Mouse (Mus musculus): Measurements from ENCODE around the gene Rprd1b.

The Rprd1b gene

DNA sequence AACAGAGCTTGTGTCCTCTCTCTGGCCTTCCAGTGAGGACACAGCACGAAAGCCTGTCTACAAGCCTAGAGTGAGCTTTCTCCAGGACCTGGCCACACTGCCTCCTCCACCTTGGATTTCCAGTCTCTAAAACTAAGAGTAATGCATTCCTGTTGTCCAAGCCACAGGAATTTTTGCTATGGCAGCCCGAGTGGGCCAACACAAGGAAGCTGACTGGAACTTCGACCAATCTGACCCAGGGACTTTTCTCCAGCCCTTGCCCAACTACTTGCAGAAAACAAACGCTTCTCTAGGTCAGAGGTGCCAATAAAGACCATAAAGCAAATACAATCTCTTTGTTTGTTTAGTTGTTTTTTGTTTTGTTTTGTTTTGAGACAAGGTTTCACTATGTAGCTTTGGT lies 61.8 kb downstream of the Rprd1b start:
- DNase-seq = no peak

- no peak for DNase-seq
Observed at GRCm38 (mm10) chr2:158093345-158093744, 65.0 kb downstream of the Rprd1b start.

GRCm38 (mm10) chr2:158094300-158094699 lies 66.0 kb downstream of the Rprd1b start:
- no peak for DNase-seq

GRCm38 (mm10) chr2:158094846-158095245 lies 66.5 kb downstream of the Rprd1b start:
- peak; percentile 73 for DNase-seq

- DNase-seq = no peak
Observed at GRCm38 (mm10) chr2:158097071-158097470, 68.8 kb downstream of the Rprd1b start.

DNA sequence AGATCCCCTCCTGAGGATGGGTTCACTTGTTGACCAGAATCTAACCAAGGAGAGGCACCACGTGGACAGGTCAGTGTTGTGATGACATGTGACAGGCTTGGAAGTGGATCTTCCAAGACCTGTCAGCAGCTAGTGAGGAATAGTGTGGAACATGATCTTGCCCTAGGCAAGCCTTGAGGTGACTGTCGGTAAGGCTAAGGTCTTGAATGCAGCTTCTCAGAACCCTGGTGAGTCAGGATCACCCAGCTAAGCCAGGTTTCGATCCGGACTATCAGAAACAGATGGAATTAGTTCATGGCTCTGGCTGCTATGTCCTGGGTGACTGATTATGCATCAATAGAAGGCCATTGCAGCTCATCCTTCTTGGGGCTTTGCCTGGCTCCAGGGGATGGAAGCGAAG lies 70.4 kb downstream of the Rprd1b start:
- no peak for DNase-seq

GRCm38 (mm10) chr2:158099537-158099936 lies 71.2 kb downstream of the Rprd1b start:
- no peak for DNase-seq

- DNase-seq = no peak
Observed at GRCm38 (mm10) chr2:158101768-158102167, 73.5 kb downstream of the Rprd1b start.

GRCm38 (mm10) chr2:158104966-158105365 lies 76.7 kb downstream of the Rprd1b start:
- no peak for DNase-seq

GRCm38 (mm10) chr2:158105605-158106004 lies 77.3 kb downstream of the Rprd1b start:
- no peak for DNase-seq

GRCm38 (mm10) chr2:158106947-158107587 lies 78.8 kb downstream of the Rprd1b start:
- no peak for DNase-seq

- DNase-seq = no peak
Observed at GRCm38 (mm10) chr2:158109516-158109915, 81.2 kb downstream of the Rprd1b start.

- no peak for DNase-seq
Observed at GRCm38 (mm10) chr2:158113591-158114257, 85.4 kb downstream of the Rprd1b start.

GRCm38 (mm10) chr2:158114931-158115330 lies 86.6 kb downstream of the Rprd1b start:
- no peak for DNase-seq

GRCm38 (mm10) chr2:158115838-158116453 lies 87.6 kb downstream of the Rprd1b start:
- no peak for DNase-seq

DNA sequence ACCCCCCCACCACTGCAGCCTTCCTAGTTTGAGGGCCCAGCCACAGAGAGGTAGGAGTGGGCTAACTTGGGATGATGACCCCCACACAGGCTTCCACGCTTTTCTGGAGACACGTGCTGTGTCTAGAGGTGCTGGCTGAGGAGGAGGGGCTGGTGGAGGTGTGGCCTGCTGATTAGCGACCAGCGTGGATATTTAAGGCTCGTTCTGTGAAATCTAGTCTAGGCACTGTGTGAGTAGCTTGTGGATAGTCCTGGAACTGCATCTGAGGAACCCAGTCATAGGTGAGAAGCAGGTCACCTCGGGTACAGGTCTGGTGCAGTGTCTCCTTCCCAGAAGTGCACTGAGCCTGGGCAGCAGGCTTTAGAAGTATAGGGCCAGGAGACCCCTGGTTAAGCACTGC lies 88.4 kb downstream of the Rprd1b start:
- DNase-seq = no peak

- no peak for DNase-seq
Observed at GRCm38 (mm10) chr2:158119145-158119544, 90.8 kb downstream of the Rprd1b start.

GRCm38 (mm10) chr2:158120211-158120610 lies 91.9 kb downstream of the Rprd1b start:
- DNase-seq = no peak

DNA sequence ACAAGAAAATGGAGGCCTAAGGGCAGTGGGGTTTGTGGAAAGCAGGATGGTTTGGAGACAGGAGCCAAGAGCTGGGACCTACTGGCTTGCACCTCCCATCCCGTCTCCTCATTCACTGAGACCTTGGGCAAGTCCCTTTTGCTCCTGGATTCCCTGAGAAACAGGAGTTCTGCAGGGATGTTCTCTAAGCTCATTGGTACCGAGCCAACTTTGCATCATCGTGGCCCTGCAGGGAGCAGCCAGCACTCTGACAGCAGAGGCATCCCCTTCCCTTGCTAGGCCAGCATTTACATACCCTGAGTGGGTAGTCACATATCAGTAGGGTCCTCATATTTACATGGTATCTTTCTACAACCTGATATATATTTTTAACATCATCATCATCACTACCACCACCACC lies 92.6 kb downstream of the Rprd1b start:
- no peak for DNase-seq

DNA sequence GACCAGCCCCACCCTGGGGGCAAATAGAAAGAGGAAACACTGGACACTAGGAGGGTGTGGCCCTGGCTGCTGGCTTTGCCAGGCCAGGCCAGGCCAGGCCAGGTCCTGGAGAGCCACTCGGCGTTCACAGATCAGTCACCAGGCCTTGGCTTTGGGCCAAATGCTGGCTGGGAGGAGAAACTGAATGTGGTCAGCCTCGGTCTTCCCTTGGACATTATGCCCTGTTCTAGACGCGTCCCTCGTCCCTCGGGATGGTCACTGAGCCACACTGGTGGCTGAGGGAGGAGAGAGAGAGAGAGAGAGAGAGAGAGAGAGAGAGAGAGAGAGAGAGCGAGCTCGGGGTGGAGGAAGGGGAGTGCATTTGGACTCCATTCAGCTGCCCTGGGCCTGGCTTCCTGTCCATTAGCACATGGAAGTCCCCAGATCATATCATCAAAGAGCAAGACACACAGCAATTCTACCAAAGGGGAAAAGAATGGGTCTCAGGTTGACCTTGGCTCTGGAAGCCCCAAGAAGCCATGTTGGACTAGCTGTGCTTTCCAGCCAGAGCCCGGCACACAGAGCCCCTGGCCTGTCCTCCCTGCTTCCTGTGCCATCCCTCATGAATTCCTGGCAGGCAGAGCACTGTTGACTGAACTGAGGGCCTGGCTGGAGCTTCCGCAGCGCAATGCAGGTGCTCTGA lies 93.5 kb downstream of the Rprd1b start:
- peak; percentile 48 for DNase-seq

- no peak for DNase-seq
Observed at GRCm38 (mm10) chr2:158122814-158123213, 94.5 kb downstream of the Rprd1b start.

DNA sequence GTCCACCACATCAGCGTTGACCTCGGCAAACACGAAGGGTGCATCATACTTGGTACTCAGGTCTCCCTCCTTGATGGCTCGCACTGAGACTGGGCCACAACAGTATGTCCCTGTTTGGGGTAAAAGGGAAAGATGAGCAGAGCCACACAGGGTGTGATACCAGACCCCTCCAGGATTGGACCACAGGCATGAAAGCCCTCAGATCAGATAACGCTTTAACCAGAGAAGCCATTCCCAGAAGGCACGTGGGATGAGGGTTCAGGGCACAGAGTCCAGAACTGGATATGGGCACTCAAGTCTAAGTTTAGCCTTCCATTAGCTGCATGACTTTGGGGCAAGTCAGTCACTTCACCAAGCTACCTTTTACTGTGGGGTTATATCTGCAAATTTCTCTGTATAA lies 98.9 kb downstream of the Rprd1b start:
- DNase-seq = no peak

DNA sequence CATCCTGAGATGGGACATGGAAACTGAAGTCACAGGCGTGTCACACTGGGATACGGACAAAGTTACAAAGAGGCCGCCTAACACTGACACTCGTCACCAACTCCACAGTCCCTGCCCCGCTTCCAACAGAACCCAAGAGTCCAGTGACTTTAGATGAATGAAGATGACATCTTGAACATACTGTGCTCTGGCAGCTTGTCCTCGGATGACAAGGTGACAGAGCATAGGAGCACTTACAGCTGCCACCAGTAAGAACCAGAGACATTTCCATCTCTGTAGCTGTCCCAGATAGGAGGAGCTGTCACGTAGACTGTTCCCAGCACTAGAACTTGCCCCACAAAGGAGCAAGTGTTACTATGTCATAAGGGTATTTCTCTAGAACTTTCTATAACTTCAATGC lies 99.6 kb downstream of the Rprd1b start:
- DNase-seq = no peak

Data from cerebellum, adult 9-10 months (tissue).